Mouse (Mus musculus) midbrain, embryonic 11.5 days (tissue): ENCODE measurements around the gene Mea1. TPM values are rescaled to one million over a fixed set of nuclear protein-coding genes. Genes with fewer than 3 reads are reported as not detected.

Source experiments
- ATAC-seq: fragments of 200-750 bp; cut with Nextera tagmentation; 2 replicates; pipeline ENCODE4 v1.8.0; 2017; ENCODE audit warnings: moderate TSS enrichment, moderate library complexity; ENCODE audit not compliant: low FRiP score
- DNase-seq: peaks from one replicate; pipeline ENCODE4 v3.0.0; 2015; ENCODE audit warnings: low spot score; ENCODE audit errors: missing footprints
- H3K27ac ChIP-seq: fragments of 300-500 bp; sonication (generic); 2 replicates; pipeline ENCODE4 v1.5.1; 2014; ENCODE audit warnings: low read depth, low read length
- H3K27me3 ChIP-seq: fragments of 300-500 bp; sonication (generic); 2 replicates; pipeline ENCODE4 v1.6.1; 2014; ENCODE audit warnings: mild to moderate bottlenecking, low read length, moderate library complexity, mixed read lengths; ENCODE audit not compliant: control insufficient read depth, insufficient read depth
- H3K36me3 ChIP-seq: fragments of 300-500 bp; sonication (generic); 2 replicates; pipeline ENCODE4 v1.6.1; 2014; ENCODE audit warnings: mild to moderate bottlenecking, low read length, moderate library complexity, mixed read lengths; ENCODE audit not compliant: control insufficient read depth, insufficient read depth
- H3K4me1 ChIP-seq: fragments of 300-500 bp; sonication (generic); 2 replicates; pipeline ENCODE4 v1.6.1; 2014; ENCODE audit warnings: low read length; ENCODE audit not compliant: control insufficient read depth, insufficient read depth
- H3K4me2 ChIP-seq: fragments of 300-500 bp; sonication (generic); 2 replicates; pipeline ENCODE4 v1.6.1; 2014; ENCODE audit warnings: mild to moderate bottlenecking, moderate library complexity
- H3K4me3 ChIP-seq: fragments of 300-500 bp; sonication (generic); 2 replicates; pipeline ENCODE4 v1.5.1; 2014; ENCODE audit warnings: low read depth, low read length
- H3K9ac ChIP-seq: fragments of 300-500 bp; sonication (generic); 2 replicates; pipeline ENCODE4 v1.6.1; 2014; ENCODE audit warnings: low read length
- H3K9me3 ChIP-seq: fragments of 300-500 bp; sonication (generic); 2 replicates; pipeline ENCODE4 v1.6.1; 2016; ENCODE audit warnings: low read length; ENCODE audit not compliant: control insufficient read depth
- WGBS: fragments of 180-500 bp; shearing (Covaris S2); extraction: QIAGEN DNeasy Blood & Tissue Kit; methylation state at CpG from one replicate; pipeline ENCODE4 v1.1.7; 2014; 5-methylcytosine and 5-hydroxymethylcytosine counted together
- polyA plus RNA-seq: library from polyadenylated mRNA; unstranded; fragments of >200 nt; fragmentation: Nextera tagmentation; extraction: Ambion mirVana; gene quantifications from 2 replicates; pipeline ENCODE4 v1.2.1, GENCODE M21; 2014

Gene Mea1
- polyA plus RNA-seq, 1 experiment from 2014 or later, result 192 TPM

GRCm38 (mm10) chr17:46661981-46662380 lies 16.6 kb upstream of the Mea1 start:
- 93% methylated on average over 12 of the region's 12 CpGs for WGBS
- no peaks in the 10 kb centered on the region for H3K27me3 ChIP-seq
- H3K4me3 ChIP-seq, result no peak overlapping the region
- no peak overlapping the region for H3K4me2 ChIP-seq
- H3K27ac ChIP-seq, result no peak overlapping the region
- H3K4me1 ChIP-seq, result no peaks in the 10 kb centered on the region
- peaks cover 38% of the 10 kb centered on the region for H3K36me3 ChIP-seq
- H3K9me3 ChIP-seq, result no peaks in the 10 kb centered on the region
- no peak overlapping the region for H3K9ac ChIP-seq
- DNase-seq (peak; percentile 56), ATAC-seq (no peak)

- H3K9me3 ChIP-seq, result no peaks in the 10 kb centered on the region
- no peak for ATAC-seq
- no peaks in the 10 kb centered on the region for H3K27me3 ChIP-seq
- no peak overlapping the region for H3K4me3 ChIP-seq
- H3K36me3 ChIP-seq, result peaks cover 40% of the 10 kb centered on the region
- no peak overlapping the region for H3K4me2 ChIP-seq
- DNase-seq, result no peak
- no peaks in the 10 kb centered on the region for H3K4me1 ChIP-seq
- WGBS, result 95% methylated on average over 5 of the region's 5 CpGs
- H3K9ac ChIP-seq, result no peak overlapping the region
- H3K27ac ChIP-seq, result no peak overlapping the region
Observed at GRCm38 (mm10) chr17:46662730-46663129, 15.9 kb upstream of the Mea1 start.

DNA sequence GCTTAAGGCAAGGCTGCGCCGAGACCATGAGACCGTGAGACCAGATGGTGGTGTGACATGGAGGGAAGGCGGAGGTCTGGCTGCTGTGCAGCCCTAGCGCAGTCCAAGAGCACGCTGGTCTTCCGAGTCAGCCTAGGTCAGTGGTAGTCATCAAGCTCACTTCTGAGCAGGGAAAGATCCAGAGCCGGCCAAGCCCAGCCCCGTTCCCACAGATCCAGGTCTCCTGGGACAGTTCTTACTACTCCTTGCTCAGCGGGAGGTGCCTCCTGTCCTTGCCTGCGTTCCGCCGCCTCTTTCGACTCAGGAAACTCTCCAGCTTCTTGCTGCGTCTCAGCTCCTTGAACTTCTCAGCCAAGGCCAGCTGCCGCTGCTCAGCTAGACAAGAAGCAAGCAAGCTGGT lies 10.9 kb upstream of the Mea1 start:
- H3K4me1 ChIP-seq, result no peaks in the 10 kb centered on the region
- H3K36me3 ChIP-seq, result peaks cover 33% of the 10 kb centered on the region
- no peaks in the 10 kb centered on the region for H3K9me3 ChIP-seq
- peak; percentile 59 for DNase-seq
- H3K4me3 ChIP-seq, result no peak overlapping the region
- 93% methylated on average over 16 of the region's 16 CpGs for WGBS
- no peak overlapping the region for H3K27ac ChIP-seq
- H3K4me2 ChIP-seq, result no peak overlapping the region
- H3K9ac ChIP-seq, result no peak overlapping the region
- ATAC-seq, result no peak
- H3K27me3 ChIP-seq, result no peaks in the 10 kb centered on the region

DNA sequence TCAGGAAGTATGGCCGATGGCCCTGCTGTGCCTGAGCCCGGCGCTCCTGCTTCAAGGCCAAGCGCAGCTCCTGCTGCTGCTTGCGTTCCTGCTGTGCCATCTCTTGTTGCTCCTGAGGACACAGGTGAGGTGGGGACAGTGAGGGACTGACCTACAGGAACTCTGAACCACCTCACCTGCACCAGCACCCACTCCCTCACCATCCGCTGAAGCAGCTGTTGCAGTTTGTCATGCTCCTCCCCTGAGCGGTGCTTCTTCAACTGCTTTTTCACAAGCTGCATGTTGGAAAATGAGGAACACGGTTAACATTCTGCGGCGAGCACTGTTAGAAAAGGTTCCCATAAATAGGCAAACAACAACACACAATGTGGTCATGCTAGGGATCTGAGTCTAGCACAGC lies 8.7 kb upstream of the Mea1 start:
- 97% methylated on average over 10 of the region's 10 CpGs for WGBS
- H3K9ac ChIP-seq, result no peak overlapping the region
- H3K4me3 ChIP-seq, result no peak overlapping the region
- DNase-seq, result peak; percentile 71
- no peak overlapping the region for H3K4me2 ChIP-seq
- H3K9me3 ChIP-seq, result no peaks in the 10 kb centered on the region
- no peak for ATAC-seq
- peaks cover 20% of the 10 kb centered on the region for H3K36me3 ChIP-seq
- H3K27me3 ChIP-seq, result no peaks in the 10 kb centered on the region
- H3K27ac ChIP-seq, result no peak overlapping the region
- peaks cover 12% of the 10 kb centered on the region for H3K4me1 ChIP-seq

- peaks cover 19% of the 10 kb centered on the region for H3K36me3 ChIP-seq
- no peaks in the 10 kb centered on the region for H3K9me3 ChIP-seq
- peak within 1 kb of the TSS; percentile 67 for H3K9ac ChIP-seq
- H3K4me2 ChIP-seq, result peak within 1 kb of the TSS; percentile 76
- H3K27ac ChIP-seq, result peak within 1 kb of the TSS; percentile 45; the same call in 1 of the 2 replicates
- H3K27me3 ChIP-seq, result no peaks in the 10 kb centered on the region
- ATAC-seq (peak; percentile 93), DNase-seq (peak; percentile 98)
- H3K4me1 ChIP-seq, result peaks cover 15% of the 10 kb centered on the region
- 1% methylated on average over 43 of the region's 43 CpGs for WGBS
- H3K4me3 ChIP-seq, result peak within 1 kb of the TSS; percentile 61
Observed at GRCm38 (mm10) chr17:46673850-46674529, 4.6 kb upstream of the Mea1 start, which contains the start of gene Rrp36. Gene Rrp36 (minus strand): TSS chr17:46674352.

GRCm38 (mm10) chr17:46674530-46675283 lies 3.9 kb upstream of the Mea1 start:
- Histone ChIP-seq H3K27ac (peak overlapping the region; percentile 45; the same call in 1 of the 2 replicates), H3K9me3 (no peaks in the 10 kb centered on the region), H3K4me2 (peak overlapping the region; percentile 76), H3K27me3 (no peaks in the 10 kb centered on the region), H3K36me3 (peaks cover 14% of the 10 kb centered on the region), H3K4me3 (peak overlapping the region; percentile 61), H3K9ac (peak overlapping the region; percentile 67), H3K4me1 (peaks cover 22% of the 10 kb centered on the region)
- DNase-seq (peak; percentile 82), ATAC-seq (peak; percentile 45)
- 17% methylated on average over 15 of the region's 15 CpGs for WGBS

DNA sequence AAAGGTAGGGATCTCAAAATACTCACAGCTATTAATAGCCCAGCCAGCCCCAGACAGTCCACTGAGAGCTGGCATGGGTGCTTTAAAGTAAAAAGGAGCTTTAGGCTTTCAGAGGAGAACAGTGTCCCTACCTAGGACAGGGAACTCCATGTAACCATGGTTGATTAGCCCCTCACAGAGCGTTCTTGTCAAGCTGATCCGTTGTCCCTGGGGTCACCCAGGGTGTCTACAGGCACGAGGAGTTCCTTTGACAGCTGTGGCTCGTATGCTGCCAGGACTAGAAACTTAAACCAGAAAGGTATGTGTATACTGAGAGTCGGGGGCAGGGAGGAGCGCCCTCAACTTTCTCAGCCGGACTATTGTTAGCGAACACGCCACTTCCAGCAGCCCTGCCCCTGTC lies 318 bp downstream of the Mea1 start:
- peaks cover 27% of the 10 kb centered on the region for H3K4me1 ChIP-seq
- H3K36me3 ChIP-seq, result peaks cover 15% of the 10 kb centered on the region
- DNase-seq, result no peak
- H3K9me3 ChIP-seq, result no peaks in the 10 kb centered on the region
- 0 out of 2 replicates have a peak overlapping the region, but pooled peaks have one; percentile 74 for H3K9ac ChIP-seq
- peak overlapping the region; percentile 50 for H3K4me2 ChIP-seq
- no peak for ATAC-seq
- 0 out of 2 replicates have a peak overlapping the region, but pooled peaks have one; percentile 5 for H3K4me3 ChIP-seq
- H3K27ac ChIP-seq, result no peak overlapping the region
- no peaks in the 10 kb centered on the region for H3K27me3 ChIP-seq
- WGBS, result 74% methylated on average over 9 of the region's 9 CpGs

- H3K9me3 ChIP-seq, result no peaks in the 10 kb centered on the region
- peak overlapping the region; percentile 74 for H3K9ac ChIP-seq
- WGBS, result under 1% methylated on average over 34 of the region's 34 CpGs
- DNase-seq, result peak; percentile 95
- peak; percentile 31 for ATAC-seq
- peaks cover 17% of the 10 kb centered on the region for H3K36me3 ChIP-seq
- H3K4me3 ChIP-seq, result peak overlapping the region; percentile 83
- H3K27me3 ChIP-seq, result no peaks in the 10 kb centered on the region
- H3K4me2 ChIP-seq, result peak overlapping the region; percentile 50
- peaks cover 20% of the 10 kb centered on the region for H3K4me1 ChIP-seq
- H3K27ac ChIP-seq, result peak overlapping the region; percentile 74
Observed at GRCm38 (mm10) chr17:46679843-46680759, 1.5 kb downstream of the Mea1 start.
